ENCODE assay signal across 23 mouse cellular contexts in genomic region chr11:20042106-20042505, GRCm38 (mm10).
DNase-seq lines count a peak whose midpoint lies in the region; ATAC-seq and TF ChIP-seq lines count a peak whose summit lies in the region.
"Had no signal": no experiment of that assay in that cellular context is flagged by ENCODE, and none has a peak within 500 bp of the region (broad histone marks: within the 10 kb centered on the region; RNA-seq: fewer than 3 reads in every experiment).

No protein-coding gene starts in this region.

- H3K36me3 ChIP-seq in kidney, embryonic 16.5 days (ENCODE audit: insufficient read depth, low read length), result no peaks in the 10 kb centered on the region
- H3K36me3 ChIP-seq in E14TG2a.4 (ENCODE audit: insufficient read depth, low read length), result no peaks in the 10 kb centered on the region
- no peaks in the 10 kb centered on the region for H3K36me3 ChIP-seq in limb, embryonic 13.5 days
- H3K36me3 ChIP-seq: embryonic facial prominence, embryonic 13.5 days; hindbrain, embryonic 12.5 days; midbrain, embryonic 15.5 days; stomach, embryonic 15.5 days had no signal

- H3K4me1 ChIP-seq in kidney, embryonic 16.5 days (ENCODE audit: insufficient read depth, low read length), result peaks cover 23% of the 10 kb centered on the region
- peaks cover 65% of the 10 kb centered on the region for H3K4me1 ChIP-seq in E14TG2a.4 (replicated peaks; ENCODE audit: low read depth, low read length)
- H3K4me1 ChIP-seq in limb, embryonic 13.5 days, result peaks cover 38% of the 10 kb centered on the region

- no peaks in the 10 kb centered on the region for H3K27me3 ChIP-seq in kidney, embryonic 16.5 days (ENCODE audit: insufficient read depth, low read length)
- H3K27me3 ChIP-seq in E14TG2a.4 (ENCODE audit: insufficient read depth, low read length), result no peaks in the 10 kb centered on the region
- no peaks in the 10 kb centered on the region for H3K27me3 ChIP-seq in limb, embryonic 13.5 days
- H3K27me3 ChIP-seq: embryonic facial prominence, embryonic 13.5 days; forebrain, embryonic 13.5 days; hindbrain, embryonic 12.5 days; megakaryocyte, embryonic 14.5 days; midbrain, embryonic 15.5 days; stomach, embryonic 15.5 days had no signal

- no peak for ATAC-seq in kidney, embryonic 16.5 days (ENCODE audit: low FRiP score, low TSS enrichment)
- ATAC-seq in limb, embryonic 13.5 days (ENCODE audit: low FRiP score, low read depth), result no peak
- ATAC-seq: forebrain, embryonic 13.5 days; lung, postnatal 0 days; midbrain, embryonic 15.5 days had no signal

- H3K9me3 ChIP-seq in kidney, embryonic 16.5 days (ENCODE audit: low read length), result no peaks in the 10 kb centered on the region
- no peaks in the 10 kb centered on the region for H3K9me3 ChIP-seq in E14TG2a.4 (ENCODE audit: low read length)
- H3K9me3 ChIP-seq in limb, embryonic 13.5 days, result no peaks in the 10 kb centered on the region
- H3K9me3 ChIP-seq: embryonic facial prominence, embryonic 13.5 days; forebrain, embryonic 13.5 days; hindbrain, embryonic 12.5 days; megakaryocyte, embryonic 14.5 days; midbrain, embryonic 15.5 days; stomach, embryonic 15.5 days had no signal

- H3K9ac ChIP-seq in kidney, embryonic 16.5 days (replicated peaks; ENCODE audit: low read length), result no peak overlapping the region
- H3K9ac ChIP-seq in limb, embryonic 13.5 days, result no peak overlapping the region
- H3K9ac ChIP-seq: embryonic facial prominence, embryonic 13.5 days; forebrain, embryonic 13.5 days; hindbrain, embryonic 12.5 days; liver, embryonic 14.5 days; midbrain, embryonic 15.5 days; stomach, embryonic 15.5 days had no signal

- H3K27ac ChIP-seq in kidney, embryonic 16.5 days (ENCODE audit: low read length), result 0 out of 2 replicates have a peak overlapping the region, but pooled peaks have one; percentile 1
- peak overlapping the region; percentile 33; the same call in 1 of the 2 replicates for H3K27ac ChIP-seq in limb, embryonic 13.5 days
- H3K27ac ChIP-seq: embryonic facial prominence, embryonic 13.5 days; forebrain, embryonic 13.5 days; hindbrain, embryonic 12.5 days; liver, embryonic 14.5 days; midbrain, embryonic 15.5 days; stomach, embryonic 15.5 days had no signal

- no peak for DNase-seq in kidney, adult 18-20 months
- DNase-seq in Muller cell, postnatal 12 days (ENCODE audit: inconsistent ontology term), result peak; percentile 62
- DNase-seq in spleen, postnatal 36 days (ENCODE audit: low spot score in 2 of 2), result no peak
- no peak for DNase-seq in adrenal gland, adult 2 months
- DNase-seq: adrenal gland, postnatal 10 days; cerebellum, adult 18-20 months; gastrocnemius, postnatal 10 days; heart, adult 18-20 months; kidney, postnatal 14 days; left cerebral cortex, postnatal 4 days; right cerebral cortex, adult 18-20 months; spleen, adult 18-20 months had no signal

- no peak overlapping the region for H3K4me2 ChIP-seq in kidney, embryonic 16.5 days (replicated peaks; ENCODE audit: low read depth, low read length)
- H3K4me2 ChIP-seq in limb, embryonic 13.5 days (replicated peaks), result no peak overlapping the region
- H3K4me2 ChIP-seq: embryonic facial prominence, embryonic 13.5 days; forebrain, embryonic 13.5 days; hindbrain, embryonic 12.5 days; midbrain, embryonic 15.5 days; stomach, embryonic 15.5 days had no signal

- no peak for TF ChIP-seq CTCF in E14TG2a.4 (conservative IDR thresholded peaks at IDR 0.05; ENCODE audit: low read length)

- H3K4me3 ChIP-seq in kidney, embryonic 16.5 days (ENCODE audit: low read length), result no peak overlapping the region
- H3K4me3 ChIP-seq in E14TG2a.4 (replicated peaks; ENCODE audit: low read length), result peak overlapping the region; percentile 5
- no peak overlapping the region for H3K4me3 ChIP-seq in limb, embryonic 13.5 days
- H3K4me3 ChIP-seq: embryonic facial prominence, embryonic 13.5 days; forebrain, embryonic 13.5 days; hindbrain, embryonic 12.5 days; megakaryocyte, embryonic 14.5 days; midbrain, embryonic 15.5 days; stomach, embryonic 15.5 days had no signal

- WGBS in kidney, embryonic 16.5 days, result 65% methylated on average over 4 of the region's 4 CpGs
- WGBS in limb, embryonic 13.5 days, result 38% methylated on average over 4 of the region's 4 CpGs
